In genomic region chr4:135888448-135889057, GRCm38 (mm10) we compare ENCODE assay signal across 31 mouse cellular contexts. TPM values are rescaled to one million over a fixed set of nuclear protein-coding genes. Genes with fewer than 3 reads are reported as not detected.
DNase-seq lines count a peak whose midpoint lies in the region; ATAC-seq lines count a peak whose summit lies in the region.
"Had no signal": no experiment of that assay in that cellular context is flagged by ENCODE, and none has a peak within 500 bp of the region (broad histone marks: within the 10 kb centered on the region; RNA-seq: fewer than 3 reads in every experiment).

No protein-coding gene starts in this region.

- H3K4me3 ChIP-seq in kidney, embryonic 14.5 days (ENCODE audit: low read length) = no peak overlapping the region
- H3K4me3 ChIP-seq: embryonic facial prominence, embryonic 10.5 days; embryonic facial prominence, embryonic 15.5 days; forebrain, embryonic 12.5 days; kidney, embryonic 15.5 days; layer of hippocampus, adult 2 months; limb, embryonic 13.5 days; midbrain, embryonic 12.5 days had no signal

- no peak overlapping the region for H3K27ac ChIP-seq in kidney, embryonic 14.5 days (ENCODE audit: low read depth, low read length)
- H3K27ac ChIP-seq: embryonic facial prominence, embryonic 10.5 days; embryonic facial prominence, embryonic 15.5 days; forebrain, embryonic 12.5 days; hindbrain, embryonic 14.5 days; kidney, embryonic 15.5 days; layer of hippocampus, adult 2 months; limb, embryonic 13.5 days; liver, embryonic 14.5 days; midbrain, embryonic 12.5 days had no signal

- H3K4me1 ChIP-seq in kidney, embryonic 14.5 days (ENCODE audit: control insufficient read depth, insufficient read depth, low read length) = peaks cover 4% of the 10 kb centered on the region
- H3K4me1 ChIP-seq: embryonic facial prominence, embryonic 15.5 days; forebrain, embryonic 12.5 days; midbrain, embryonic 12.5 days had no signal

- no peaks in the 10 kb centered on the region for H3K9me3 ChIP-seq in kidney, embryonic 14.5 days (ENCODE audit: control insufficient read depth, low read length)
- H3K9me3 ChIP-seq: embryonic facial prominence, embryonic 10.5 days; embryonic facial prominence, embryonic 15.5 days; forebrain, embryonic 12.5 days; kidney, embryonic 15.5 days; limb, embryonic 13.5 days; midbrain, embryonic 12.5 days had no signal

- no peak overlapping the region for H3K9ac ChIP-seq in kidney, embryonic 14.5 days (ENCODE audit: low read depth, low read length)
- H3K9ac ChIP-seq: embryonic facial prominence, embryonic 15.5 days; forebrain, embryonic 12.5 days; forebrain, postnatal 0 days; hindbrain, embryonic 14.5 days; kidney, embryonic 15.5 days; limb, embryonic 13.5 days; liver, embryonic 14.5 days; lung, embryonic 14.5 days; midbrain, embryonic 12.5 days had no signal

- no peaks in the 10 kb centered on the region for H3K27me3 ChIP-seq in kidney, embryonic 14.5 days (ENCODE audit: control insufficient read depth, insufficient read depth, low read length)
- H3K27me3 ChIP-seq: embryonic facial prominence, embryonic 15.5 days; forebrain, embryonic 12.5 days; kidney, embryonic 15.5 days; limb, embryonic 13.5 days; midbrain, embryonic 12.5 days had no signal

- no peaks in the 10 kb centered on the region for H3K36me3 ChIP-seq in kidney, embryonic 14.5 days (ENCODE audit: control insufficient read depth, insufficient read depth, low read length)
- H3K36me3 ChIP-seq: embryonic facial prominence, embryonic 10.5 days; embryonic facial prominence, embryonic 15.5 days; forebrain, embryonic 12.5 days; kidney, embryonic 15.5 days; limb, embryonic 13.5 days; midbrain, embryonic 12.5 days had no signal

- 92% methylated on average over 24 of the region's 24 CpGs for WGBS in kidney, embryonic 14.5 days

- H3K4me2 ChIP-seq in kidney, embryonic 14.5 days (replicated peaks; ENCODE audit: low read depth, low read length) = no peak overlapping the region
- H3K4me2 ChIP-seq: embryonic facial prominence, embryonic 15.5 days; forebrain, embryonic 12.5 days; heart, embryonic 11.5 days; hindbrain, embryonic 14.5 days; kidney, embryonic 15.5 days; limb, embryonic 13.5 days; lung, embryonic 14.5 days; midbrain, embryonic 12.5 days had no signal

- ATAC-seq in kidney, embryonic 14.5 days (ENCODE audit: low FRiP score, low TSS enrichment) = peak; percentile 22; the same call in 1 of the 2 replicates
- ATAC-seq in CD4-positive, CD25-positive, alpha-beta regulatory T cell, adult 4 months = no peak
- ATAC-seq: activated CD4-positive, CD25-positive, alpha-beta regulatory T cell, adult 4 months; forebrain, postnatal 0 days had no signal

- DNase-seq in kidney, postnatal 14 days = no peak
- DNase-seq in thymus, postnatal 4 days = peak; percentile 6
- no peak for DNase-seq in thymus, postnatal 0 days (ENCODE audit: low spot score)
- peak; percentile 48 for DNase-seq in ZHBTc4 (ENCODE audit: low read depth, low spot score)
- no peak for DNase-seq in frontal cortex, postnatal 10 days (ENCODE audit: low spot score in 2 of 2)
- DNase-seq: adrenal gland, adult 2 months; adrenal gland, postnatal 36 days; cerebellum, adult 8-10 months; cerebellum, postnatal 25 days; forebrain, postnatal 0 days; gastrocnemius, postnatal 10 days; heart, postnatal 4 days; kidney, adult 11 months; kidney, postnatal 36 days; lung, embryonic 14.5 days; lung, postnatal 14 days; right cerebral cortex, postnatal 14 days; thymus, postnatal 36 days had no signal

RNA-seq across cellular contexts. Expression of gene Cnr2, which starts 6.6 kb away (rescaled TPM):
- polyA plus RNA-seq in kidney, embryonic 14.5 days (2014; fragmentation: Nextera tagmentation; extraction: Ambion mirVana) = 0.10 and 0.45 TPM in 2 replicates
- 5.5 and 5.8 TPM in 2 replicates for polyA plus RNA-seq in thymus, postnatal 0 days (2015; fragmentation: Nextera tagmentation; extraction: Ambion mirVana)
- 10 to 100 TPM in 1 of 2 experiments, 1 to 10 TPM in 1; 7.5 to 17.0 TPM for polyA plus RNA-seq in CD4-positive, CD25-positive, alpha-beta regulatory T cell, adult 4 months (2017; shearing (Covaris generic))

RNA-seq across cellular contexts. Expression of gene Pnrc2, which starts 14.9 kb away (rescaled TPM):
- 174 and 209 TPM in 2 replicates for polyA plus RNA-seq in kidney, embryonic 14.5 days (2014; fragmentation: Nextera tagmentation; extraction: Ambion mirVana)
- 217 and 229 TPM in 2 replicates for polyA plus RNA-seq in thymus, postnatal 0 days (2015; fragmentation: Nextera tagmentation; extraction: Ambion mirVana)
- 100 to 1,000 TPM; 206 to 221 TPM for polyA plus RNA-seq in CD4-positive, CD25-positive, alpha-beta regulatory T cell, adult 4 months (2017; shearing (Covaris generic))

RNA-seq across cellular contexts. Expression of gene Fuca1, which starts 32.0 kb away (rescaled TPM):
- 57.6 and 69.2 TPM in 2 replicates for polyA plus RNA-seq in kidney, embryonic 14.5 days (2014; fragmentation: Nextera tagmentation; extraction: Ambion mirVana)
- polyA plus RNA-seq in thymus, postnatal 0 days (2015; fragmentation: Nextera tagmentation; extraction: Ambion mirVana) = 56.0 and 63.5 TPM in 2 replicates
- 10 to 100 TPM; 83.9 to 95.9 TPM for polyA plus RNA-seq in CD4-positive, CD25-positive, alpha-beta regulatory T cell, adult 4 months (2017; shearing (Covaris generic))

RNA-seq across cellular contexts. Expression of gene Srsf10, which starts 33.0 kb away (rescaled TPM):
- 334 and 342 TPM in 2 replicates for polyA plus RNA-seq in kidney, embryonic 14.5 days (2014; fragmentation: Nextera tagmentation; extraction: Ambion mirVana)
- 276 TPM in 2 replicates for polyA plus RNA-seq in thymus, postnatal 0 days (2015; fragmentation: Nextera tagmentation; extraction: Ambion mirVana)
- polyA plus RNA-seq in CD4-positive, CD25-positive, alpha-beta regulatory T cell, adult 4 months (2017; shearing (Covaris generic)) = 100 to 1,000 TPM; 195 to 208 TPM

RNA-seq across cellular contexts. Expression of gene Hmgcl, which starts 57.7 kb away (rescaled TPM):
- 81.1 and 81.3 TPM in 2 replicates for polyA plus RNA-seq in kidney, embryonic 14.5 days (2014; fragmentation: Nextera tagmentation; extraction: Ambion mirVana)
- 70.1 and 72.8 TPM in 2 replicates for polyA plus RNA-seq in thymus, postnatal 0 days (2015; fragmentation: Nextera tagmentation; extraction: Ambion mirVana)
- 100 to 1,000 TPM in 1 of 2 experiments, 10 to 100 TPM in 1; 73.7 to 104 TPM for polyA plus RNA-seq in CD4-positive, CD25-positive, alpha-beta regulatory T cell, adult 4 months (2017; shearing (Covaris generic))

Comparison
In these comparisons a context has a peak if more than half of its experiments do, and no peak if none do; other contexts are left out.
1. DNase-seq: peak in thymus, postnatal 4 days (single experiment) and ZHBTc4 (single experiment); none in kidney, postnatal 14 days (single experiment), thymus, postnatal 0 days (single experiment) and frontal cortex, postnatal 10 days (0 of 2).